Mouse (Mus musculus) cerebellum, adult (tissue): ENCODE measurements around the gene Gabrb1.
"Not testable (repeated sequence)": the region's sequence is repeated elsewhere in the genome, so short reads cannot be mapped to it uniquely, and the experiment has no call there.

Experiments used
- ATAC-seq: cut with Nextera tagmentation; 2 replicates; pipeline ENCODE4 v1.9.2; 2017; ENCODE audit warnings: mild to moderate bottlenecking, moderate library complexity, mixed read lengths; ENCODE audit not compliant: insufficient number of reproducible peaks, low FRiP score, low TSS enrichment

Gene Gabrb1

GRCm38 (mm10) chr5:72155686-72156085 is 497.8 kb downstream of the Gabrb1 start:
- not testable (repeated sequence) for ATAC-seq

GRCm38 (mm10) chr5:72156598-72156997 is 498.7 kb downstream of the Gabrb1 start:
- no peak for ATAC-seq

GRCm38 (mm10) chr5:72158667-72159066 is 500.8 kb downstream of the Gabrb1 start:
- no peak for ATAC-seq

- ATAC-seq, result no peak
These were observed 501.6 kb downstream of the Gabrb1 start for GRCm38 (mm10) chr5:72159537-72159936.

GRCm38 (mm10) chr5:72160781-72161485 is 503.0 kb downstream of the Gabrb1 start:
- ATAC-seq, result no peak

GRCm38 (mm10) chr5:72162855-72163254 is 504.9 kb downstream of the Gabrb1 start:
- ATAC-seq, result no peak

- no peak for ATAC-seq
These were observed 506.5 kb downstream of the Gabrb1 start for GRCm38 (mm10) chr5:72164386-72164785.

- peak; percentile 83 for ATAC-seq
These were observed 509.8 kb downstream of the Gabrb1 start, which contains the start of gene Commd8 for GRCm38 (mm10) chr5:72167594-72168284. Commd8 (minus strand) TSS chr5:72168189.

- no peak; the same call in 1 of the 2 replicates for ATAC-seq
These were observed 510.3 kb downstream of the Gabrb1 start for GRCm38 (mm10) chr5:72168285-72168621.

- no peak for ATAC-seq
These were observed 512.2 kb downstream of the Gabrb1 start for GRCm38 (mm10) chr5:72170067-72170466.

GRCm38 (mm10) chr5:72172675-72173074 is 514.8 kb downstream of the Gabrb1 start:
- no peak for ATAC-seq

GRCm38 (mm10) chr5:72173521-72173920 is 515.6 kb downstream of the Gabrb1 start:
- ATAC-seq, result no peak

GRCm38 (mm10) chr5:72175050-72175449 is 517.1 kb downstream of the Gabrb1 start:
- ATAC-seq, result no peak

- no peak for ATAC-seq
These were observed 517.6 kb downstream of the Gabrb1 start for GRCm38 (mm10) chr5:72175530-72175929.

- no peak for ATAC-seq
These were observed 523.3 kb downstream of the Gabrb1 start for GRCm38 (mm10) chr5:72181194-72181593.

GRCm38 (mm10) chr5:72182804-72183203 is 524.9 kb downstream of the Gabrb1 start:
- no peak for ATAC-seq

GRCm38 (mm10) chr5:72183929-72184328 is 526.0 kb downstream of the Gabrb1 start:
- no peak for ATAC-seq

- no peak for ATAC-seq
These were observed 526.7 kb downstream of the Gabrb1 start for GRCm38 (mm10) chr5:72184437-72185100.

- no peak for ATAC-seq
These were observed 533.2 kb downstream of the Gabrb1 start for GRCm38 (mm10) chr5:72191154-72191553.

GRCm38 (mm10) chr5:72191932-72192331 is 534.0 kb downstream of the Gabrb1 start:
- no peak for ATAC-seq

GRCm38 (mm10) chr5:72195442-72195841 is 537.5 kb downstream of the Gabrb1 start:
- no peak for ATAC-seq
